Mouse (Mus musculus) skeletal muscle tissue, adult 2 months (tissue): Measurements from ENCODE around the gene Wdhd1.

Experiments used
- DNase-seq: peaks from one replicate; pipeline ENCODE4 v3.0.0-alpha.2; 2012; ENCODE audit warnings: low read depth, low spot score

Wdhd1 gene

GRCm38 (mm10) chr14:47222631-47223450, 53.8 kb downstream of the Wdhd1 start:
- no peak for DNase-seq

DNA sequence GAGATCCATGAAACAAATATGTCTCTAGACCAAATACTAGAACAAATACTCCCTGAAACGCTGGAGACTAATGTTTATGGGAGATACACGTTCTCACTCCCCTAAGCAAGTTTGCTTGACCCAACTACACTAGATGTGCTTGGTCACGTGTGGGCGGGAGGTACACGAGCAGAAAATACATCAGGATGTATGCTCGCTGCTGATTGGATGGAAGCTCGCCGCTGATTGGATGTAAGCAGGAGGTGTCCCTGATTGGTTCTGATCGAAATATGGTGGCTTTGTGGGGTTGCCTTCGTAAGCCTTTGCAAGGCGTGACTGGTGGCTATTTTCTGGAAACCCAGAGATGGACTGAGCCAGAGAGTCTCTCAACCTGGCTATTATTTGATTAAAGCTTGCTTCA, 55.1 kb downstream of the Wdhd1 start:
- DNase-seq: no peak

DNA sequence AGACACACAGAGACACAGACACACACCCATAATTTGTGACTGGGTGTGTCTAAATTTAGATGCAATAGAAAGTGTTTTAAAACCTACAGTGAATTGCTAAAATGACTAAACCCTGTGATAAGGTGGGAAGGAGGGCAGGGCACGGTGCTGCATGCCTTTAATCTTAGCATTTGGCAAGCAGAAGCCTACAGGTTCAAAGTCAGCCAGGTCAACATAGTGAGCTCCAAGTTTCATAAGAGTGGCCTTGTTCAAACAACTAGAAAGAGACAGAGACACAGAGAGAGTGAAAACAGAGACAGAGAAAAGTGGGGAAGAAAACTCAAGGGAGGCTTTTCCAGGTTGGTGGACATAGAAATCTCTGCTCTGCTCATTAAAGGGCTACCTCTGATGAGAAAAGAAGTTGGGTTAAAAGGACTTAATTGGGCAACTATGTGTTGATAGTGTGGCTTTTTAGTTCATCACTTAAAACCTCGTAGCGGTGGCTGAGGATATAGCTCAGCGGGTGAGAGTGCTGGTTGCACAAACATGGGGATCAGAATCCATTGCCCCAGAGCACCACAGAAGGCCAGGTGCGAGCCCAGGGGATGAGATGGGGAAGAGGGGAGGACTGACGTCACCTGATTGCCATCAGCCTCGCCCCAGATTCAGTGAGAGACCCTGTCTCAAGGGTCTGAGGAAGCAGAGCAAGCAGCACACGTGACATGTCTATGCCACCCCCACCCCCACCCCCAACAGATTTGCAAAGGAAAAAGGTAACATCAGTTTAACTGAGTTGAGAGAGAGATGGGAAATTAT, 56.2 kb downstream of the Wdhd1 start:
- DNase-seq: no peak

GRCm38 (mm10) chr14:47218766-47219606, 57.7 kb downstream of the Wdhd1 start:
- no peak for DNase-seq

GRCm38 (mm10) chr14:47216541-47216940, 60.1 kb downstream of the Wdhd1 start:
- DNase-seq: no peak

DNA sequence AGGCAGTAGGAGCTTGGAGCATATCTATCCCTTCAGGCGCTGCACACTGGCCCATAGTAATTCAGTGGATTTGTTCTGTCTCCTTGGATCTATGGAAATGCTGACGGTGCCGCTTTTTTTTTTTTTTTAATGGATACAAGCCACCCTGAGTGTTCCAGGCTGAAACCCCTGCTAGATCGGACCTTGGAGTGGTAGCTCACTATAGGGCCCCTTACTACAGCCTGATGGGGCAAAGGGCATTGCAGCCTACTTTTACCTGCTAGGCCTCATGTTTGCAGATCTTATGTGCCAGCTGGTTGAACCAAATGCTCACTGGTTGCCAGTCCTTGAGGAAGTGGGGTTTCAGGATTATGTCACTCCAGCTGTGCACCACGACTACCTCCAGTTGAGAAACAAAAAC, 62.3 kb downstream of the Wdhd1 start:
- no peak for DNase-seq

DNA sequence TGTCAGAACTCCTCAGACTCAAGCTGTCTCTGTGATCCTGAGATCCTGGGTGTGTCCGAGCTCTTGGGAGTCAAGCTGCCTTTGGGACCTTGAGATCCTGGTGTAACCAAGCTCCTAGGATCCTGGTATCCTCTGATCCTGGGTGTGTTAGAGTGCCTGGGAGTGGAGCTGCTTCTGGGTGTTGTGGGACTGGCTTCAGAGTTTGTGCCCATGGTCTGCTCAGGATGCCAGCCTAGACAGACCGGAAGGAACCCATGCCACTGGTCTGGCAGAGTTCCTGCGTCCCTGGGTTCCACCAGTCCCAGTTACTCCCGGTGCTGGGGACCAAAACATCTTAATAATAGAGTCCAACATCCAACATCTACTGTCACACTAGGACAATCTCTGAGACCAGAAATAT, 63.4 kb downstream of the Wdhd1 start:
- no peak for DNase-seq

DNA sequence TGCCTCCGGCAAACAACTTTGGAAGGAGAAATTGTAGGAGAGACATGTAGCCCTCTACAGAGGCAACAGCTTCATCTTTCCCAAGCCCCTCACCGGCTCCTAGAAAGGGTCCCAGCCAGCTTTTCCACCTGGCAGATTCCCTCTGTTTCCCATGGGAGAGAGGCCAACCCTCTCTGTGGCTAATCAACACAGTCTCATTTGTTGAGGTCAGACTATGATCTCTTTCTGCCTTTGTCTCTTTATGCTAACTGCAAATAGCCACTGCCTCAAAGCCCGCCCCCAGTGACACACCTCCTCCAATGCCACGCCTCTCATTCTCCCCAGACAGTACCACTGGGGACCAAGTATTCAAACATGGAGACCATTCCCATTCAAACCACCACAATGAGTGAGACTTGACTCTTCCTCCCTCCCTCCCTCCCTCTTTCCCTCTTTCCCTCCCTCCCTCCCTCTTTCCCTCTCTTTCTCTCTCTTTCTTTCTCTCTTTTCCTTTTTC, 66.9 kb downstream of the Wdhd1 start:
- DNase-seq: no peak

DNA sequence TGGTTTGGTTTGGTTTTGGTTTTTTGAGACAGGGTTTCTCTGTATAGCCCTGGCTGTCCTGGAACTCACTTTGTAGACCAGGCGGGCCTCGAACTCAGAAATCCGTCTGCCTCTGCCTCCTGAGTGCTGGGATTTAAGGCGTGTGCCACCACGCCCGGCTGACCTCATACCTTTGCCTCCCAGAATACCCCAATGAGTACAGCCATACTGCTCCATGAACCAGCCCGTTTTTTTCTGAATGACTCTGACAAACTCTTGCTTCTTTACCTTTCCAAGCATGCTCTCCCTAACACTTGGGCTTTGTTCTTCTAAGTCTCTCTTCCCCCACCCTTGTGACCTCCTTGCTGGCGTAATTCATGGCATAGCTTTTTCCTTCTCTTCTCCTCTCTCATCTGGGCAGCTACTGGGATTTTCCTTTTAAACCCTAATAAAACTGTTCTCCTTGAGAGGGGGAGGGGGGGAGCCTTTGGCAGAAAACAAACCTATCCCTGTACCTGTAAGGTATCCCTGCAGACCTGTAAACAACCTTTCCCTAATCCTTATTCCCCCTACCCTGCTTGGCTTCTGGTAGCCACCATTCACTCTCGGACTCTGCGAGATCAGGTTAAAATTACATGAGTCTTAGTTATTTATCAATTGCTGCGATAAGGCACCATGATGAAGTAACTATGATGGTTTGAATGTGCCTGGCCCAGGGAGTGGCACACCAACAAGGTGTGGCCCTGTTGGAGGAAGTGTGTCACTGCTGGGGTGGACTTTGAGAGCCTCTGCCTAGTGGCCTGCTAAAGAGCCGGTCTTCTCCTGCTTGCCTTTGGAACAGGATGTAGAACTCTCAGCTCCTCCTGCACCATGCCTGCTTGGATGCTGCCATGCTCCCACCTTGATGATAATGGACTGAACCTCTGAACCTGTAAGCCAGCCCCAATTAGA, 67.8 kb downstream of the Wdhd1 start:
- no peak for DNase-seq

GRCm38 (mm10) chr14:47206601-47207000, 70.1 kb downstream of the Wdhd1 start:
- DNase-seq: no peak

DNA sequence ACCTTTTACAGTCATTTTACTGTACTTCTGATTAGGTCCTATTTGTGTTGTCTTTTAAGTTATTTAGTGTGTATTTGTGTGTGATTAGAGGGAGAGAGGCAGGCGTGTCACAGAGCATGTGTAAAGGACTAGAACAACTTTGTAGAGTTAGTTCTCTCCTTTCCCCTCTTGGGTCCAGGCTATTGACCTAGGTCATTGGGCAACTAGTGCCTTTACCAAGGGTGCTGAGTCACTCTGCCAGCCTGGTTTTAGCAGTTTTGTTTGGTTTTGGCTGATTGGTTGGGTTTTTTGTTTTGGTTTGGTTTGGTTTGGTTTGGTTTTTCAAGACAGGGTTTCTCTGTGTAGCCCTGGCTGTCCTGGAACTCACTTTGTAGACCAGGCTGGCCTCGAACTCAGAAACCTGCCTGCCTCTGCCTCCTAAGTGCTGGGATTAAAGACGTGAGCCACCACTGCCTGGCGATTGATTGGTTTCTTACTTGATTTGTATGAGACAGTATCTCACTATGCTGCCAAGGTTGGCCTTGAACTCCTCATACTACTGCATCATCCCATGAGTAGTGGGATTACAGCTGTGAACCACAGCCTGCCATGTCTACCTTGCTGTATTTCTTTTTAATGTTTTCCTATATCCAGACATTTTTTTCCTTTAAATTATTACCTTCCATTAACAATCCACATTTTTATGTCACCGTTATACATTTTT, 71.2 kb downstream of the Wdhd1 start:
- DNase-seq: no peak

GRCm38 (mm10) chr14:47197340-47197739, 79.3 kb downstream of the Wdhd1 start:
- no peak for DNase-seq

GRCm38 (mm10) chr14:47196711-47197110, 79.9 kb downstream of the Wdhd1 start:
- DNase-seq: no peak

- DNase-seq: no peak
Observed at GRCm38 (mm10) chr14:47194096-47194495, 82.6 kb downstream of the Wdhd1 start.

DNA sequence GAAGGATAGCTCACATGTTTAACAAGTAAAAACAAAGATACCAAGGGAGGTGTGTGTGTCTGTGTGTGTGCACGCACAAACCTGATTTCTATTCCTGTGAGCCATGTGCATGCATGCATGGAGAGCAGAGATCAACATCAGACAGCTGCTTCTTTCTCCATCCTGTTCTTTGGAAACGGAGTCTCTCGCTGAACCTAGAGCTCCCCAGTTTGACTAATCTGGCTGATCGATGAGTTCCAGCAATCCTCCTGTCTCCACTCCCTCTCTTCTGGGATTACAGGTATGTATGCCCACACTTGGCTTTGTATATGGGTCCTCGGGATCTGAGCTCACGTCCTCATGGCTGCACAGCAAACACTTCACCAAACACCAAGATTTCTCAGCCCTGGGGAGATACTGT, 83.2 kb downstream of the Wdhd1 start:
- no peak for DNase-seq

DNA sequence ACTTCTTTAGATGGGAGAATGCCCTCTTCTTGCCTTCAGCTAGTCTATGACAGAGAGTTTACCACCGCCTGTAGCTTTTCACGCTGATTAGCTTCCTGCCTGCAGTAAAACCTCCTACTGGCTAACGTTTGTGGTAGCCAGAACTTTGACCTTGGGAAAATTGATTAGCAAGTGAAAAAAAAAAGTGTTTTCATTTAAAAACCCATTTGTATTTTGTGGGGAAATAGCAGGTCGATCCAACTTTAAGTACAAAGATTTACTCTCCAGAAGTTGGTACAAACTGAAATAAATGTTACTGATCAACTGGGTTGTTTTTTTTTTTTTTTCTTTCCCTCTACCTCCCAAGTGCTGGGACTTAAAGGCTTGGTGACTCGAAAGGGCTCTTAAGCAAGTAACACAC, 84.8 kb downstream of the Wdhd1 start:
- DNase-seq: no peak
